Mouse (Mus musculus): ENCODE data around the gene Trp53i11.

The Trp53i11 gene

GRCm38 (mm10) chr2:93187323-93187996 lies at the start of gene Trp53i11:
Gene Trp53i11, plus strand, starts transcription at chr2:93187548.
- DNase-seq = peak; percentile 76

GRCm38 (mm10) chr2:93139476-93139875 lies 47.9 kb upstream of the Trp53i11 start:
- no peak for DNase-seq

GRCm38 (mm10) chr2:93141329-93141728 lies 46.0 kb upstream of the Trp53i11 start:
- DNase-seq = no peak

- no peak for DNase-seq
These were observed 44.7 kb upstream of the Trp53i11 start for GRCm38 (mm10) chr2:93142616-93143015.

GRCm38 (mm10) chr2:93144126-93144525 lies 43.2 kb upstream of the Trp53i11 start:
- DNase-seq = no peak

- no peak for DNase-seq
These were observed 37.3 kb upstream of the Trp53i11 start for GRCm38 (mm10) chr2:93150009-93150408.

- no peak for DNase-seq
These were observed 36.5 kb upstream of the Trp53i11 start for GRCm38 (mm10) chr2:93150673-93151450.

- DNase-seq = no peak
These were observed 35.2 kb upstream of the Trp53i11 start for GRCm38 (mm10) chr2:93152191-93152601.

GRCm38 (mm10) chr2:93152883-93153491 lies 34.4 kb upstream of the Trp53i11 start:
- no peak for DNase-seq

- DNase-seq = no peak
These were observed 33.5 kb upstream of the Trp53i11 start for GRCm38 (mm10) chr2:93153833-93154232.

GRCm38 (mm10) chr2:93154486-93155032 lies 32.8 kb upstream of the Trp53i11 start:
- DNase-seq = no peak

GRCm38 (mm10) chr2:93160467-93161035 lies 26.8 kb upstream of the Trp53i11 start:
- no peak for DNase-seq

GRCm38 (mm10) chr2:93161914-93162664 lies 25.3 kb upstream of the Trp53i11 start:
- no peak for DNase-seq

- no peak for DNase-seq
These were observed 24.6 kb upstream of the Trp53i11 start for GRCm38 (mm10) chr2:93162791-93163190.

- no peak for DNase-seq
These were observed 24.0 kb upstream of the Trp53i11 start for GRCm38 (mm10) chr2:93163317-93163716.

GRCm38 (mm10) chr2:93163750-93164335 lies 23.5 kb upstream of the Trp53i11 start:
- no peak for DNase-seq

GRCm38 (mm10) chr2:93166295-93166694 lies 21.1 kb upstream of the Trp53i11 start:
- no peak for DNase-seq

- peak; percentile 56 for DNase-seq
These were observed 20.5 kb upstream of the Trp53i11 start for GRCm38 (mm10) chr2:93166734-93167406.

GRCm38 (mm10) chr2:93170156-93170844 lies 17.0 kb upstream of the Trp53i11 start:
- DNase-seq = peak; percentile 35

GRCm38 (mm10) chr2:93170845-93171200 lies 16.5 kb upstream of the Trp53i11 start:
- no peak for DNase-seq

- DNase-seq = no peak
These were observed 15.4 kb upstream of the Trp53i11 start for GRCm38 (mm10) chr2:93171929-93172328.

Measured in right cerebral cortex, postnatal 25 days (tissue).